Mouse (Mus musculus): ENCODE measurements around the gene Evi5. TPM values are rescaled to one million over a fixed set of nuclear protein-coding genes. Genes with fewer than 3 reads are reported as not detected.

The Evi5 gene
- polyA plus RNA-seq, 1 experiment = 15.9 TPM

DNA sequence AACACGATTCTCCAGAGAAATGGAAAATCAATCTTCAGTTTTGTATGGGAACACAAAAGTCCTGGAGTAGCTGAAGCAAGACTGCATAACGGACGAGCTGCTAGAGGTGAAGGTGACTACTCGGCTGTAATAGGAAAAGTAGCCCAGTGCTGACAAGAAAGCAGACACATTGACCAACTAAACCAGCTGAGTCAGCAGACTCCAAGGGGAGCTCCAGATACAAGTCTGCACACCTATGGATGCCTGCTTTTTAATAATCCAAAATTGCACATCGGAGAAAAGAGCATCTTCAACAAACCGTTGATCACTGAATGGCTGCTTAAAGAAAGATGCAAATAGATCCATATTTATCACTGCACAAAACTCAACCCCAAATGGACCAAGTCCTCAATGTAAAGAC, 76.6 kb downstream of the Evi5 start:
- no peaks in the 10 kb centered on the region for H3K4me1 ChIP-seq (ENCODE audit: control insufficient read depth, insufficient read depth, insufficient read length, low read length)
- H3K27ac ChIP-seq (replicated peaks; ENCODE audit: low read depth, low read length) = no peak overlapping the region
- no peak overlapping the region for H3K4me3 ChIP-seq (ENCODE audit: insufficient read depth, low read depth, low read length)

DNA sequence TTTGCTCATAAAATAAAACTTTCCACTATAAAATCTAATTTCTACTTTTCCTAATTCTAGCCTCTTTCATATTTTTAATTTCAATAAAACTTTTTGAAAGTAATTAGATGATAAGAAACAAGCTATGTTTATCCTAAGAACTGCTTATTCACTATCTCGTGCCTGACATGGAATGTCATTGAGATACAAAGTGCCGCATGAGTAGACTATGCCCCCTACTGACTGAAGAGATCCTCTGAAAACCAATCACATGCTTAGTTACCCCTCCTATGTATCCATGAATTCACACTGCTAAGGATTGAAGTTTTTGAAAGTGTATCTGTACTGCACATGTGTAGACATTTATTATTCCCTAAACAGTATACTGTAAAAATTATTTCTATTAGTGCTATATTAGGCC, 81.0 kb downstream of the Evi5 start:
- Histone ChIP-seq H3K27ac (replicated peaks; ENCODE audit: low read depth, low read length) (no peak overlapping the region), H3K4me3 (ENCODE audit: insufficient read depth, low read depth, low read length) (no peak overlapping the region)

DNA sequence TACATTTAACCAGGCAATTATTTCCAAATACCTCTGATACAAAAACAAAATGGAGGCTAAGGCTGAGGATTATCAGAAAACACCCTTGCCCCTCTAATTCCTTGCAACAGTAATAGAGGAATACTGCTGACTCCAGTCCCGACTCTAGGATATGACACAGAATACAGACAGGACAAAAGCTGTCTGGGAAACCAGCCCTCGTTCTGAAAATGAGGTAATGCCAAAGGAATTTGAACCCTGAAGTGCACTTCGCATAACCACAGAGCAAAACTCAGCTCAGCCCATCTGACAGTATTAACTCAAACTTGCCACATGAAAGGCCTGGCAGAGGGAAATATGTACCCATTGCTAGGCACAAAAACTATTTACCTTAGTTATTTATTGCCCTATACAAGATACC, 81.6 kb downstream of the Evi5 start:
- no peak overlapping the region for H3K4me3 ChIP-seq (ENCODE audit: insufficient read depth, low read depth, low read length)
- H3K27ac ChIP-seq (replicated peaks; ENCODE audit: low read depth, low read length) = no peak overlapping the region
- H3K4me1 ChIP-seq (ENCODE audit: control insufficient read depth, insufficient read depth, insufficient read length, low read length) = no peaks in the 10 kb centered on the region

More for the DNA sequence above, 81.0 kb downstream of the Evi5 start:
- H3K4me1 ChIP-seq (ENCODE audit: control insufficient read depth, insufficient read depth, insufficient read length, low read length) = no peaks in the 10 kb centered on the region

DNA sequence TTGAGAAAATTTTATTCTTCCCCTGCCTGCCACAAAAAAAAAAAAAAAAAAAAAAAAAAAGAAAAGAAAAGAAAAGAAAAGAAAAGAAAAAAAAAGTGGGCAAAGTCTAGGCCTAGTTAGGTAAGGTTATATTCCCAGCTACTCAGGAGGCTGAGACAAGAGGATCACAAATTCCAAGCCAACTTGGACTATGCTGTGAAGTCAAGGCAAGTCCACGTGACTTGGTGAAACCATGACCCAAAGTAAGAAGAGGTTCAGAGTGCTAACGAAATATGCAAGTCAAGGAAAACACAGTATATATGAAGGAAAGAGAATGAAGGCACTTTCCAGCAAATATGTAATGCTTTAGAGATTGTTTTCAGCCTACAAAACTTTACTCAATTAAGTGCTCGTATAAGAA, 82.4 kb downstream of the Evi5 start:
- Histone ChIP-seq H3K27ac (replicated peaks; ENCODE audit: low read depth, low read length) (no peak overlapping the region), H3K4me3 (ENCODE audit: insufficient read depth, low read depth, low read length) (no peak overlapping the region), H3K4me1 (ENCODE audit: control insufficient read depth, insufficient read depth, insufficient read length, low read length) (no peaks in the 10 kb centered on the region)

DNA sequence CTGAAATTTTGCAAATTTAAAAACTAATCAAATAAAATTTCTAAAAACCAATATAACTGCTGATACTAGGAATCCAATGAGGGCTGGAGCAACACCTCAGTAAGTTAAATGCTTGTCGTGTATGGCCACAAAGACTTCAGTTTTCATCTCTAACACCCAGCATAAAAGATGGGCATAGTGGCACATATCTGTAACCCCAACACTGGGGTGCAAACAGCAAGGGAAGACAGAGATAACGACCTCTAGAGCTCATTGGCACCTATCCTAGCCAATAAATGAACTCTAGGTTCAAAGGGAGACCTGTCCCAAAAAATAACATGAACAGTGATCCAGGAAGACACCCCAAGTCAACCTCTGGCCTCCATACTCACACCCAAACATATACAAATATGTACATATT, 82.9 kb downstream of the Evi5 start:
- Histone ChIP-seq H3K4me1 (ENCODE audit: control insufficient read depth, insufficient read depth, insufficient read length, low read length) (no peaks in the 10 kb centered on the region), H3K4me3 (ENCODE audit: insufficient read depth, low read depth, low read length) (no peak overlapping the region), H3K27ac (replicated peaks; ENCODE audit: low read depth, low read length) (no peak overlapping the region)

DNA sequence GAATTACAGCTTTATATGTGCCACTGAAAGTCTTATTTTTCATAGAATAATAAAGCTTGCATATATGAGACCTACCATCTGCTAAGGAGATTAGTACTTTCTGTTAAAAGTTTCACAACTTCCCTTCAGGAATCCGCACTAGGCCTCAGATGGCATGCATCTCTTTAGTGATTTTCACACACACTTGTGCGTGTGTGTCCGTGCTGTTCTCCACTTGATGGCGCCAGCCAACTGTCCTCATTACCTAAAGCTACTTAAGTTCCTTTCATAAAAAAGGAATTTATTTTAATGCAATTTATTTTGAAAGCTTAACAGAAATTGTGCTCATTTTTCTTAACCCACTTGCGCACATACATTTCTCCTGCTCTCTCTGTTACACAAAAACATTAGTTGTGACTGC, 85.4 kb downstream of the Evi5 start:
- Histone ChIP-seq H3K27ac (replicated peaks; ENCODE audit: low read depth, low read length) (no peak overlapping the region), H3K4me3 (ENCODE audit: insufficient read depth, low read depth, low read length) (no peak overlapping the region)

DNA sequence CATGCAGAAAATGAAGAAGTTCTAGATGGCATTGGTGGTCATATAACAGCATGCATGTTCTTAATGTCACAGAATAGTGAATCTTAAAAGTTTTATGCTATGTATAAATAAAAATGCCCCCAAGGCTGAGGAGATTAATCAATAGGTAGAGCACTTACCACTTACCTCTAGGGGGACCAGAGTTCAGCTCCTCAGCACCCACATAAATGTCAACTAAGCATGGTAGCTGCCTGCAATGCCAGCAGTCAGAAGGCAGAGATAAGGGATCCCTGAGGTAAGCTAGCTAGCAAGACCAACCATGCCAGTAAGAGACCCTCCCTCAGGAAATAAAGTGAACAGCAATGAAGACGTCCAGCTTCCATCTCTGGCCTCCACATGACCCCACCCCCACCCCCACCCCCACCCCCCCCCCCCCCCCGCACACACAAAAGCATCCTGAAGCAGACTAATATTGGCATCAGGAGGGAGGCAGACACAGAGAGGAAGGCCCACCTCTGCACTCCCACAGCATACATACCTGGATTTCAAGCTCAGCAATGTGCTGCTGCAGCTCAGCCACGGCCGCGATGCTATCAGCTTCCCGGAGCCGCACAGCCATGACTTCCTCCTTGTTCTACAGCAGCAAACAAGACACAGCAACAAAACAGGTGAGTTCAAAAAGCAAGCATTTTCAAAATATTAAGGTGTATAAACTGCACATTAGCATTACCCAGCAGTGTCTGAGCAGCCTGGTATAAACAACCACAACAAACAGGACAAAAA, 87.0 kb downstream of the Evi5 start:
- Histone ChIP-seq H3K4me3 (ENCODE audit: insufficient read depth, low read depth, low read length) (no peak overlapping the region), H3K27ac (replicated peaks; ENCODE audit: low read depth, low read length) (no peak overlapping the region)

More for the DNA sequence above, 85.4 kb downstream of the Evi5 start:
- H3K4me1 ChIP-seq (ENCODE audit: control insufficient read depth, insufficient read depth, insufficient read length, low read length) = no peaks in the 10 kb centered on the region

DNA sequence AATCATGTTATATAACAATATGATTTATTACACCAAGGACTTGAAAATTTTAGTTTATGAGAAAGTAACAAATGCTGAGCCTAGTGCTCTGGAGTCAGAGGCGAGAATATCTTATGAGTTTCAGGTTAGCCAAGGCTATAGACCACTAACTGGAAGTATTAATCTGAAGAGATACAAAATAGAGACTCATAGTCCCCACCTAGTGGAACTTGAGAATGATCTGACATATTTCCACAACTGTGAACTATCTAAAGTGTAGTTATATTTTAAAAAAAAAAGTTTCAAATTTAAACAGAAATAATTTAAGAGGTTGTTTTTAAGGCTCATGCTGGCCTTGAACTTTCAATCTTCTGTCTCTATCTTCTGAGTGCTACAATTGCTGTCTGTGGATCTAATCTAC, 92.5 kb downstream of the Evi5 start:
- no peak overlapping the region for H3K27ac ChIP-seq (replicated peaks; ENCODE audit: low read depth, low read length)
- no peak overlapping the region for H3K4me3 ChIP-seq (ENCODE audit: insufficient read depth, low read depth, low read length)
- H3K4me1 ChIP-seq (ENCODE audit: control insufficient read depth, insufficient read depth, insufficient read length, low read length) = no peaks in the 10 kb centered on the region

More for the DNA sequence above, 87.0 kb downstream of the Evi5 start:
- no peaks in the 10 kb centered on the region for H3K4me1 ChIP-seq (ENCODE audit: control insufficient read depth, insufficient read depth, insufficient read length, low read length)

DNA sequence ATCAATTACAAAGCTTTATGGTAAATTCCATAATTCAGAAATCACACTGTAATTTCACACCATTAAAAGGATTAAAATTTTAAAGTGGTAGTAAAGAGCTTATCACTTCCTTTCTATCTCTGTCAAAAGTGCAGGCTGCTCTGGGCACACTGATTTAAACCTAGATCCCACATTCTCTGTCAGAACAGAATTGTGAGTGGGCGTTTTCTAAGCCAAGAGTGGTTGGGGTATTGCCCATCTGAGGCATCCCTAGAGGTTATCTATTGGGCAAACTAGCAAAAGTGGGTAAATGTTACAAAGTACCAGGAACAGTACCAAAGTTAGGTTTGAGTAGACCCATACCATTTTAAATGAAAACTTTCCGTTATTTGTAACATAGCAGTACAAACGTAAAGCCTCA, 96.1 kb downstream of the Evi5 start:
- Histone ChIP-seq H3K27ac (replicated peaks; ENCODE audit: low read depth, low read length) (no peak overlapping the region), H3K4me1 (ENCODE audit: control insufficient read depth, insufficient read depth, insufficient read length, low read length) (no peaks in the 10 kb centered on the region), H3K4me3 (ENCODE audit: insufficient read depth, low read depth, low read length) (no peak overlapping the region)

DNA sequence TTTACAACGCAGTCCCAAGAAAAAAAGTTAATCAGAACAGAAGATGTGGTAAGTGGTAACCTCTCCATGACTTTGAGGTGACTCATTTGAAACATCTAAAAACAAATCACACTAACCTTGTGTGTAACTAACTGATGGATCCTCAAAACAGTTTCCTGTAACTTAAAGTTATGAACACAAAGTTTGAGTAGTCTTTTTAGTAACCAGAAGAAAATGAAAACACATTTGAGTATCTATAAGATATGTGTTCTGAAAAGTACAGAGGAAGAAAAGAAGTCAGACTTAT, 97.4 kb downstream of the Evi5 start:
- H3K4me1 ChIP-seq (ENCODE audit: control insufficient read depth, insufficient read depth, insufficient read length, low read length) = no peaks in the 10 kb centered on the region
- H3K27ac ChIP-seq (replicated peaks; ENCODE audit: low read depth, low read length) = no peak overlapping the region
- no peak overlapping the region for H3K4me3 ChIP-seq (ENCODE audit: insufficient read depth, low read depth, low read length)

DNA sequence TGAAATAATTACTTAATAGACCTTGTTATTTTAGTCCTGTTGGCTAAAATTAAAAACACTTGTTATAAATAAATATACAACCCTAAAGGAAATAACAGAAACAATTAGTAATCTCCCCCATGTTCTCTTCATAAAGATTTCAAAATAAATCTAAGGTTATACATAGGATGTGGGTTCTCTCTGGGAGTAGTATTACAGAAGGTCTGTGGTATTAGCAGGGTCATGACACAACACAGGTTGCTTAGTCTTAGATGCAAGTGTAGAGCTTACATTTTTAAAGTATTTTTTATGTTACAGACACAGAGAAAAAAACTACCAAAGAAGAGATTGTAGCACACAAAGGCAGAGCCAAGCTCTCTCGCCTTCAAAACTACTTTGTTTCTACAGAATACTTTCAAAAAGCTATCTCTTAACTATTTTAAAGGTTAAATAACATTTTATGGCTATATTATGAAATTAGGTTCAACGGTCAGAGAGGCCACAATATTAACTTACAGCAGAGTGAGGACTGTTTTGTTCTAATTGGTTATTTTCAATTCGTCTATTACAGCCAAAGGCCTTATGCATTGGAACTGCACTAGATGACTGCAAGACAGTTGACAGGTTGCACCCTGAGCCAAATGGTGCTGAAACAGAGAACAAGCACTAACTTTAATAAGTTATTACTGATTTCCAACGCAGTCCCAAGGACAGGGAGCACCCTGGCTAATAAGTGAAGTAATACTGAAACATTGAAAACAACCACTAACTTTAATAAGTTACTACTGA, 97.9 kb downstream of the Evi5 start:
- Histone ChIP-seq H3K4me3 (ENCODE audit: insufficient read depth, low read depth, low read length) (no peak overlapping the region), H3K27ac (replicated peaks; ENCODE audit: low read depth, low read length) (no peak overlapping the region), H3K4me1 (ENCODE audit: control insufficient read depth, insufficient read depth, insufficient read length, low read length) (no peaks in the 10 kb centered on the region)

DNA sequence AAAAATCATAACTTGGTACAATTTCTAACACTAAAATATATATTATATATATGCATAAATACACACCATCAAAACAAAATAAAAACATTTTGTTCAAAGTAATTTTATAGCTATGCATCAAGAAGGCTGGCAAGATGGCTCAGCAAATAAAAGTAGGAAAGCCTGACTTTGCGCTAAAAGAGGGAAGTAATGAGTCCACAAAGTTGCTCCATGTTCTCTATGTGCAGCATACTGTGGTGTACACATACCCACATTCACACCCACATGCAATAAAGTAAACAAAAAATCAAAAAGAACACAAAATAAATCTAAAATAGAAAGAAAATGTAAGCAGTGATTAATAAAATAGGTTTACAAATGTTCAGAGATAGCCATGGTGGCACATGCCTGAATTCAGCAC, 99.0 kb downstream of the Evi5 start:
- Histone ChIP-seq H3K4me1 (ENCODE audit: control insufficient read depth, insufficient read depth, insufficient read length, low read length) (no peaks in the 10 kb centered on the region), H3K4me3 (ENCODE audit: insufficient read depth, low read depth, low read length) (no peak overlapping the region), H3K27ac (replicated peaks; ENCODE audit: low read depth, low read length) (no peak overlapping the region)

DNA sequence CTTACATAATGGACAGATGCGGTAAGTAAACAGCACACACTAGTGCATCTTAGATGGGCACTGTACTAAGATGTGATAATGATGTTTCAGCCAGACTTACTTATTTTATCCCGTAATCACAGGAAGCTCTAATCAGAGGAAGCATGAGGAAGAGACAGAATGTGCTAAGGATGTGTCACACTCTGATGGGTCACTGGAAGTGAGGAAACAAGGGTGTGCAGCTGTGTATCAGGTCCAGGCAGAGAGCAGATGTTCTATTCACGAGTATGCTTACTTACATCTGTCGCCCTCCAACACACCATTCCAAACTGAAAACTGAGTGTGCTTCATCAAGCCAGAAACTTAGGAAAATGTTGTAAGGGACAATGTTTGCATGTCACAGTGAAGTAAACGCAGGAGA, 102.9 kb downstream of the Evi5 start:
- no peak overlapping the region for H3K4me3 ChIP-seq (ENCODE audit: insufficient read depth, low read depth, low read length)
- no peak overlapping the region for H3K27ac ChIP-seq (replicated peaks; ENCODE audit: low read depth, low read length)
- H3K4me1 ChIP-seq (ENCODE audit: control insufficient read depth, insufficient read depth, insufficient read length, low read length) = no peaks in the 10 kb centered on the region

DNA sequence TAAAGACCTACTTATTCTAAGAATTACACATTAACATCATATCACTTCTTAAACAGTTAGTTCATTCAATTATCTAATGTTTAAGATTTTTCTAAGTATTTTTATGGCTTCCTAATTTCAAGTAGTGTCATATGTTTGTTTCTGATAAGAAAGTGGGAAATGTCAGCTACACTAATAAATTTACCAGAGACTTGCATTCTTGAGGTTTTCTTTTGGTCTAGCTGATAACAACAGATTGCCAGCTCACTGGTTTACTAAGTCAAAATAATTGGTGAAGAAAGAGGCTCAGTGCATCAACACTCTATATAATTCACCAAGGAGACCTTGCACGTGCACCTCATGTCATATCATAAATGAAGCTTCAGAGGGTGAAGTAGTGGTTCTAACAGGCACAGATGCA, 106.7 kb downstream of the Evi5 start:
- H3K4me3 ChIP-seq (ENCODE audit: insufficient read depth, low read depth, low read length) = no peak overlapping the region
- no peaks in the 10 kb centered on the region for H3K4me1 ChIP-seq (ENCODE audit: control insufficient read depth, insufficient read depth, insufficient read length, low read length)
- no peak overlapping the region for H3K27ac ChIP-seq (replicated peaks; ENCODE audit: low read depth, low read length)

DNA sequence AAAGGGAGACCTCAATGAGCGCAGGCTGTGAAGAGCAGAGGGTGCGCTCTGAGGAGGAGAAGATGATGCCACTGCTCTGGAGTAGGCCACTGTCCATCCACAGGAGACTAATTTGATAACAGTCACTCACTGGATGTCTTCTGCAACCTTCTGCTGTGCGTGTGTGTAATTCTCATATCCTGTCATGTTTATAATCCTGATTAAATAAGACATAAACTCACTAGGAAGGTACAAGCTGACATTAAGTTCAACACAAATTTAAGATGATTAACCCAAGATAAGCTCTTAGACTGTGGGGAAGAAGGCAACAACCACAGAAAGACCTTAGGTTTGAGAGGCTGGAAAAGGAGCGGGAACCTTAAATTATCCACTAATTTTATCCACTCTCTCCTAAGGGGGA, 109.0 kb downstream of the Evi5 start:
- Histone ChIP-seq H3K4me3 (ENCODE audit: insufficient read depth, low read depth, low read length) (no peak overlapping the region), H3K4me1 (ENCODE audit: control insufficient read depth, insufficient read depth, insufficient read length, low read length) (no peaks in the 10 kb centered on the region), H3K27ac (replicated peaks; ENCODE audit: low read depth, low read length) (no peak overlapping the region)

DNA sequence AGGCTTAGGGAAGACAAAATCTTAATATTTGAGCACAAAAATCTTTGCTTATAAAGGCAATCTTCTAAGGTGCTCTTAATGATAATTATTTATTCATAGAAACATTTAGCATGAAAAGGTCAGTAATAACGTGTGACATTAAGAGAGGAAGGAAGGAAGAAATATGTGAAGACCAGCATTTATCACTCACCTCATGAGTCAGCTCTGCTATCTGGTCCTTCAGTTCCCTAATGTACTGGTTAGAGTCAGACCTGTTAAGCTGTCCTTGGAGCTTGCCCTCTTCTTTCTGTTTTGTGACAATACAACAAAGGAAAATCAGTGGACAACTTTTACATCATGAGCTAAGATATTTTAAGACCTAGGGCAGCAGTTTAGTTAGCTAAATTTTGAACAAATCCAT, 110.4 kb downstream of the Evi5 start:
- Histone ChIP-seq H3K4me1 (ENCODE audit: control insufficient read depth, insufficient read depth, insufficient read length, low read length) (no peaks in the 10 kb centered on the region), H3K27ac (replicated peaks; ENCODE audit: low read depth, low read length) (no peak overlapping the region), H3K4me3 (ENCODE audit: insufficient read depth, low read depth, low read length) (no peak overlapping the region)
